ENCODE assay signal across 8 mouse cellular contexts in genomic region chr9:121314541-121315152, GRCm38 (mm10). TPM values are rescaled to one million over a fixed set of nuclear protein-coding genes. Genes with fewer than 3 reads are reported as not detected.
DNase-seq lines count a peak whose midpoint lies in the region; ATAC-seq and TF ChIP-seq lines count a peak whose summit lies in the region.

No protein-coding gene starts in this region.

- DNase-seq in 3T3-L1 (ENCODE audit: low read depth, low spot score) (peak; percentile 43), ES-CJ7 (ENCODE audit: low read depth, low spot score) (peak; percentile 59)
- DNase-seq in induced T-regulatory cell, adult 2 months (ENCODE audit: low read depth), result peak; percentile 43
- DNase-seq in lung, postnatal 25 days (ENCODE audit: low spot score), result peak; percentile 82
- no peak for DNase-seq in thymus, adult 18-20 months

- WGBS in forebrain, embryonic 16.5 days, result 11% methylated on average over 14 of the region's 14 CpGs
- under 1% methylated on average over 14 of the region's 14 CpGs for WGBS in small intestine, adult 2 months

- TF ChIP-seq CTCF in small intestine, adult 2 months (IDR thresholded peaks at IDR 0.05; ENCODE audit: extremely low read depth, insufficient read length, insufficient replicate concordance, low read depth, low read length), result peak; percentile 15; the same call in 1 of the 2 replicates

- H3K27ac ChIP-seq in forebrain, embryonic 16.5 days (ENCODE audit: low read length), result peak overlapping the region; percentile 83
- H3K27ac ChIP-seq in small intestine, adult 2 months (ENCODE audit: insufficient read depth, low read depth, low read length), result peak overlapping the region; percentile 100

- H3K9me3 ChIP-seq in forebrain, embryonic 16.5 days (ENCODE audit: control insufficient read depth, low read length), result no peaks in the 10 kb centered on the region

- peak overlapping the region; percentile 42 for H3K4me2 ChIP-seq in forebrain, embryonic 16.5 days (ENCODE audit: low read length)

- no peak for ATAC-seq in forebrain, embryonic 16.5 days
- no peak for ATAC-seq in cerebellum, adult (ENCODE audit: insufficient number of reproducible peaks, low FRiP score, low TSS enrichment)

- peaks cover 69% of the 10 kb centered on the region for H3K4me1 ChIP-seq in forebrain, embryonic 16.5 days (replicated peaks; ENCODE audit: control insufficient read depth, insufficient read depth, low read length)
- peaks cover 50% of the 10 kb centered on the region for H3K4me1 ChIP-seq in small intestine, adult 2 months (ENCODE audit: control insufficient read depth, insufficient read depth, insufficient read length, low read length)

- peak; percentile 49; the same call in 1 of the 2 replicates for TF ChIP-seq POLR2A in small intestine, adult 2 months (IDR thresholded peaks at IDR 0.05; ENCODE audit: low read depth, low read length)

- no peaks in the 10 kb centered on the region for H3K36me3 ChIP-seq in forebrain, embryonic 16.5 days (ENCODE audit: control insufficient read depth, insufficient read depth)
- peaks cover 1% of the 10 kb centered on the region; the same call in 1 of the 2 replicates for H3K36me3 ChIP-seq in small intestine, adult 2 months (ENCODE audit: control insufficient read depth, insufficient read depth, low read length)

- peak overlapping the region; percentile 21; the same call in 1 of the 2 replicates for H3K4me3 ChIP-seq in forebrain, embryonic 16.5 days (replicated peaks; ENCODE audit: low read length)
- H3K4me3 ChIP-seq in small intestine, adult 2 months (ENCODE audit: low read depth, low read length), result peak overlapping the region; percentile 59

- no peaks in the 10 kb centered on the region for H3K27me3 ChIP-seq in forebrain, embryonic 16.5 days (replicated peaks; ENCODE audit: control insufficient read depth, insufficient read depth, low read length)
- H3K27me3 ChIP-seq in small intestine, adult 2 months (ENCODE audit: control insufficient read depth, insufficient read depth, low read length), result no peaks in the 10 kb centered on the region

- peak overlapping the region; percentile 15 for H3K9ac ChIP-seq in forebrain, embryonic 16.5 days (replicated peaks; ENCODE audit: low read depth, low read length)

RNA-seq across cellular contexts. Expression of gene Trak1, which starts 17.3 kb away (rescaled TPM):
- 85.1 and 92.2 TPM in 2 replicates for polyA plus RNA-seq in forebrain, embryonic 16.5 days (2015; fragmentation: Nextera tagmentation; extraction: Ambion mirVana)
- polyA plus RNA-seq in small intestine, adult 2 months (2012; rRNA removed), result 55.4 and 99.8 TPM in 2 replicates

RNA-seq across cellular contexts. Expression of gene Ulk4, which starts 37.6 kb away (rescaled TPM):
- polyA plus RNA-seq in forebrain, embryonic 16.5 days (2015; fragmentation: Nextera tagmentation; extraction: Ambion mirVana), result 115 and 169 TPM in 2 replicates
- polyA plus RNA-seq in small intestine, adult 2 months (2012; rRNA removed), result 0.51 and 0.65 TPM in 2 replicates

Comparison
In these comparisons a context has a peak if more than half of its experiments do, and no peak if none do; other contexts are left out.
1. DNase-seq: peak in 3T3-L1 (single experiment), ES-CJ7 (single experiment), induced T-regulatory cell, adult 2 months (single experiment) and lung, postnatal 25 days (single experiment); none in thymus, adult 18-20 months (0 of 2).
2. RNA of gene Ulk4, which starts 37.6 kb away (polyA plus RNA-seq): 115 to 169 TPM in forebrain, embryonic 16.5 days; 0.51 to 0.65 TPM in small intestine, adult 2 months; every median in the first group is over 10 times any median in the second.